Comparison of ENCODE assay signal across 7 mouse cellular contexts in the genomic region with DNA sequence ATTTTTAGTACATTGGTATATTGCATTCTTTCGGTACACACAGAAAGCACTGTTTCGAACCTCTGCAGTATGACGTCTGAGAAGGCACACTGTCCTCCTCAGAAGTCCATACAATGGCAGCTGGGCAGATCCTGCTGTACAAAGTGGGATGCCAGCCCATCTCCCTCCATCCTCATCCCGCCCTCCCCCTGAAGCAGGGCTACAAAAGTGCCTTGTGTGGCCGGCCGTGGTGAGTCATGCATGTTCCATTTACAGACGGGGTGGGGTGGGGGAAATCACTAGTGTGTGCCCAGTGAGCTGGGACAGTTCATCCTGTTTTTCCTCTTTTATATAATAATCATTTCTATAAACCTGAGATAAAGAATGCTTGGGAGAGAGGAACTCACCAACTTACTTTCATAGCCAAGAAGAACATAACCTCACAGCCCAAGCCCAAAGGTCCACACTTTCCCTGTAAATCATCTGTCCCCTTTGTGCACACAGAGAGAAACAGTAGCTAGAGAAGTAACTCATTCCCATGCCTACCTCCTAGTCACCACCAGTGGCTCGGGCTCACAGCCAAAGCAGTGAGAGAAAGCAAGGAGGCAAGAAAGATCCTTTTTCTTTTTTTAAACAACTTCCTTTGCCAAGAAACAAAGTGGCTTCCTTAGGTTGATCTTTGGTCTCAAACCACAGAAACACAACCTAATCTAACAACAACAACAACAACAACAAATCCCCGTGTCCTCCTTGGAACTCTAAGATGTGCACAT. TPM values are rescaled to one million over a fixed set of nuclear protein-coding genes. Genes with fewer than 3 reads are reported as not detected.
DNase-seq lines count a peak whose midpoint lies in the region; ATAC-seq and TF ChIP-seq lines count a peak whose summit lies in the region.

No protein-coding gene starts in this region.

- no peaks in the 10 kb centered on the region for H3K4me1 ChIP-seq in midbrain, postnatal 0 days (ENCODE audit: insufficient read depth, low read length)

- H3K36me3 ChIP-seq in midbrain, postnatal 0 days (ENCODE audit: insufficient read depth, low read length): no peaks in the 10 kb centered on the region

- no peak overlapping the region for H3K4me2 ChIP-seq in midbrain, postnatal 0 days (ENCODE audit: low read depth, low read length, poor library complexity, severe bottlenecking)

- no peaks in the 10 kb centered on the region for H3K27me3 ChIP-seq in midbrain, postnatal 0 days (ENCODE audit: insufficient read depth, low read length)

- TF ChIP-seq CTCF in midbrain, postnatal 0 days (IDR thresholded peaks at IDR 0.05): no peak

- peak; percentile 77 for ATAC-seq in midbrain, postnatal 0 days (ENCODE audit: low FRiP score)

- no peak overlapping the region for H3K4me3 ChIP-seq in midbrain, postnatal 0 days (ENCODE audit: low read depth, low read length)

- peak overlapping the region; percentile 43; the same call in 1 of the 2 replicates for H3K27ac ChIP-seq in midbrain, postnatal 0 days (ENCODE audit: low read depth, low read length)

- WGBS in midbrain, postnatal 0 days: 76% methylated on average over 9 of the region's 9 CpGs

- DNase-seq in layer of hippocampus, adult 11-12 months (ENCODE audit: low spot score): peak; percentile 52
- DNase-seq in layer of hippocampus, postnatal 36 days: no peak
- DNase-seq in adrenal gland, postnatal 36 days: peak; percentile 35 to 51
- peak; percentile 22 to 35 for DNase-seq in heart, adult 9 months (ENCODE audit: low spot score in 2 of 2)
- DNase-seq in kidney, postnatal 10 days: peak; percentile 82
- peak; percentile 44 for DNase-seq in midbrain, postnatal 0 days (ENCODE audit: low spot score)
- no peak for DNase-seq in thymus, postnatal 25 days

- no peaks in the 10 kb centered on the region for H3K9me3 ChIP-seq in midbrain, postnatal 0 days (ENCODE audit: low read length)

- H3K9ac ChIP-seq in midbrain, postnatal 0 days (replicated peaks; ENCODE audit: low read length, poor library complexity, severe bottlenecking): no peak overlapping the region

RNA-seq across cellular contexts. Expression of a gene that starts 8.4 kb away (rescaled TPM):
- 10 to 100 TPM; 21.6 to 26.8 TPM for total RNA-seq in layer of hippocampus, postnatal 36 days (2021)
- total RNA-seq in adrenal gland, postnatal 36 days (2021): 1 to 10 TPM; 8.2 to 8.6 TPM
- total RNA-seq in midbrain, postnatal 0 days (2014; rRNA removed): 30.3 and 35.7 TPM in 2 replicates
- polyA plus RNA-seq in midbrain, postnatal 0 days (2015; fragmentation: Nextera tagmentation; extraction: Ambion mirVana): 5.2 and 6.9 TPM in 2 replicates

RNA-seq across cellular contexts. Expression of a gene that starts 31.9 kb away (rescaled TPM):
- 10 to 100 TPM; 87.1 to 88.8 TPM for total RNA-seq in layer of hippocampus, postnatal 36 days (2021)
- total RNA-seq in adrenal gland, postnatal 36 days (2021): 10 to 100 TPM; 48.7 to 71.2 TPM
- total RNA-seq in midbrain, postnatal 0 days (2014; rRNA removed): 67.6 and 68.4 TPM in 2 replicates
- 121 and 123 TPM in 2 replicates for polyA plus RNA-seq in midbrain, postnatal 0 days (2015; fragmentation: Nextera tagmentation; extraction: Ambion mirVana)

Comparison
In these comparisons a context has a peak if more than half of its experiments do, and no peak if none do; other contexts are left out.
1. DNase-seq: peak in layer of hippocampus, adult 11-12 months (single experiment), adrenal gland, postnatal 36 days (2 of 2), heart, adult 9 months (2 of 2), kidney, postnatal 10 days (single experiment) and midbrain, postnatal 0 days (single experiment); none in layer of hippocampus, postnatal 36 days (0 of 2) and thymus, postnatal 25 days (single experiment).